Mouse (Mus musculus) hindbrain, embryonic 15.5 days (tissue): ENCODE results near the gene Cep128. TPM values are rescaled to one million over a fixed set of nuclear protein-coding genes. Genes with fewer than 3 reads are reported as not detected.
"Not testable (repeated sequence)": the region's sequence is repeated elsewhere in the genome, so short reads cannot be mapped to it uniquely, and the experiment has no call there.

ENCODE experiments used
- ATAC-seq: fragments of 200-750 bp; cut with Nextera tagmentation; 2 replicates; pipeline ENCODE4 v1.8.0; 2017; ENCODE audit warnings: low read depth, moderate number of reproducible peaks, moderate TSS enrichment; ENCODE audit not compliant: low FRiP score
- H3K27ac ChIP-seq: fragments of 300-500 bp; sonication (generic); replicated peaks from 2 replicates; pipeline ENCODE4 v1.5.1; 2015; ENCODE audit warnings: mild to moderate bottlenecking, inconsistent platforms
- H3K27me3 ChIP-seq: fragments of 300-500 bp; sonication (generic); 2 replicates; pipeline ENCODE4 v1.6.1; 2015; ENCODE audit warnings: control low read depth, inconsistent platforms
- H3K36me3 ChIP-seq: fragments of 300-500 bp; sonication (generic); 2 replicates; pipeline ENCODE4 v1.6.1; 2015; ENCODE audit warnings: control low read depth, inconsistent platforms
- H3K4me1 ChIP-seq: fragments of 300-500 bp; sonication (generic); replicated peaks from 2 replicates; pipeline ENCODE4 v1.6.1; 2015; ENCODE audit warnings: control low read depth, inconsistent platforms
- H3K4me2 ChIP-seq: fragments of 300-500 bp; sonication (generic); 2 replicates; pipeline ENCODE4 v1.6.1; 2015; ENCODE audit warnings: moderate library complexity, mild to moderate bottlenecking, inconsistent platforms
- H3K4me3 ChIP-seq: fragments of 300-500 bp; sonication (generic); 2 replicates; pipeline ENCODE4 v1.5.1; 2015; ENCODE audit warnings: mild to moderate bottlenecking, inconsistent platforms
- H3K9ac ChIP-seq: fragments of 300-500 bp; sonication (generic); 2 replicates; pipeline ENCODE4 v1.6.1; 2015; ENCODE audit warnings: inconsistent platforms
- H3K9me3 ChIP-seq: fragments of 300-500 bp; sonication (generic); 2 replicates; pipeline ENCODE4 v1.6.1; 2016; ENCODE audit warnings: control low read depth, inconsistent platforms
- WGBS: fragments of 180-500 bp; shearing (Covaris S2); methylation state at CpG from one replicate; pipeline ENCODE4 v1.1.7; 2015; 5-methylcytosine and 5-hydroxymethylcytosine counted together
- microRNA-seq: library from miRNA; unstranded; fragments of <30 nt; microRNA quantifications from one replicate; pipeline ENCODE4, GENCODE M21; 2016
- polyA plus RNA-seq: library from polyadenylated mRNA; unstranded; fragments of >200 nt; fragmentation: Nextera tagmentation; extraction: Ambion mirVana; gene quantifications from 2 replicates; pipeline ENCODE4 v1.2.1, GENCODE M21; 2015

Cep128 gene
- polyA plus RNA-seq, 1 experiment from 2014 or later: 3.6 TPM

- no peaks in the 10 kb centered on the region for H3K27me3 ChIP-seq
- no peaks in the 10 kb centered on the region for H3K4me1 ChIP-seq
- no peak overlapping the region for H3K27ac ChIP-seq
- WGBS: 61% methylated on average over 6 of the region's 6 CpGs
- no peak overlapping the region for H3K9ac ChIP-seq
- ATAC-seq: no peak
- H3K9me3 ChIP-seq: no peaks in the 10 kb centered on the region
- no peaks in the 10 kb centered on the region for H3K36me3 ChIP-seq
- H3K4me3 ChIP-seq: no peak overlapping the region
- no peak overlapping the region for H3K4me2 ChIP-seq
These were observed 396.9 kb downstream of the Cep128 start for GRCm38 (mm10) chr12:90987259-90987658.

DNA sequence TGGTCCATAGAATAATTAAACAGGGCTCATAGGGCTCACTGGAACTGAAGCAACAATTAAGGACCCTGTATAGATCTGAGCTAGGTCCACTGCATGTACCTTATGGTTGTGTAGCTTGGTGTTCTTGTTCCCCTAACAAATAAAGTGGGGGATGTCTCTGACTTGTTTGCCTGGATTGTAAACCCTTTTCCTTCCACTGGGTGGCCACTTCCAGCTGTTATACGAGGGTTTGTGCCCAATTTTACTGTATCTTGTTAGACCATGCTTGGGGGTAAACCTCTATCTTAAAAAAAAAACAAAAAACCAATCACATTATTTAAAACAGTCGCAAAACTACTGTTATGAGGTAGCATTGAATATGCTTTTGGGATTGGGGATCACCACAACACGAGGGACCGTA, 402.2 kb downstream of the Cep128 start:
- no peaks in the 10 kb centered on the region for H3K27me3 ChIP-seq
- H3K9me3 ChIP-seq: no peaks in the 10 kb centered on the region

DNA sequence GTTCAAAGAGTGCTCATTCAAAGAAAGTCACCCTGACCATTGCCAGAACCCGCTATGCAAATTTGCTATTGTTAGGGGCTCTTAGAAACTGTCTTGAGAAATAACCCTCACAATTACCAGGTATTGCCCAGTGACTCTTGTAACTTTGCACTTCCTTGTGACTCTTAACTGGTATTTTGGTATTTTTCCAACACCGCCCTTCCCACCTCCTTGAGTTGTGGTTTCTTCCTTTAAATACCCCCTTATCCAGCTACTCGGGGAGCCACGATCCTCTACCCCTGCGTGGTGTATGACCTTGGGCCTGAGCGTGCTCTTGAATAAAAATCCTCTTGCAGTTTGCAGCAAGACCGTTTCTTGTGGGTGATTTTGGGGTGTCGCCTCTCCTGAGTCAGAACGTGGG, 407.8 kb downstream of the Cep128 start:
- not testable (repeated sequence) for H3K9ac ChIP-seq, H3K9me3 ChIP-seq
- whole genome bisulfite sequencing: 88% methylated on average over 9 of the region's 9 CpGs

More for the DNA sequence above, 402.2 kb downstream of the Cep128 start:
- no peak for ATAC-seq
- Histone ChIP-seq H3K4me1 (no peaks in the 10 kb centered on the region), H3K9ac (no peak overlapping the region), H3K27ac (no peak overlapping the region), H3K4me2 (no peak overlapping the region), H3K4me3 (no peak overlapping the region), H3K36me3 (no peaks in the 10 kb centered on the region)
- WGBS: 89% methylated on average over 4 of the region's 4 CpGs

GRCm38 (mm10) chr12:90975429-90975828, 408.8 kb downstream of the Cep128 start:
- no peaks in the 10 kb centered on the region for H3K36me3 ChIP-seq
- 37% methylated on average over 2 of the region's 2 CpGs for WGBS
- no peak overlapping the region for H3K9ac ChIP-seq
- H3K9me3 ChIP-seq: no peaks in the 10 kb centered on the region
- H3K27me3 ChIP-seq: no peaks in the 10 kb centered on the region
- no peak overlapping the region for H3K27ac ChIP-seq
- no peak overlapping the region for H3K4me2 ChIP-seq
- H3K4me3 ChIP-seq: no peak overlapping the region
- no peak for ATAC-seq
- H3K4me1 ChIP-seq: no peaks in the 10 kb centered on the region

More for the DNA sequence above, 407.8 kb downstream of the Cep128 start:
- not testable (repeated sequence) for H3K4me2 ChIP-seq, H3K4me3 ChIP-seq, H3K36me3 ChIP-seq, H3K27ac ChIP-seq, ATAC-seq, H3K4me1 ChIP-seq, H3K27me3 ChIP-seq

DNA sequence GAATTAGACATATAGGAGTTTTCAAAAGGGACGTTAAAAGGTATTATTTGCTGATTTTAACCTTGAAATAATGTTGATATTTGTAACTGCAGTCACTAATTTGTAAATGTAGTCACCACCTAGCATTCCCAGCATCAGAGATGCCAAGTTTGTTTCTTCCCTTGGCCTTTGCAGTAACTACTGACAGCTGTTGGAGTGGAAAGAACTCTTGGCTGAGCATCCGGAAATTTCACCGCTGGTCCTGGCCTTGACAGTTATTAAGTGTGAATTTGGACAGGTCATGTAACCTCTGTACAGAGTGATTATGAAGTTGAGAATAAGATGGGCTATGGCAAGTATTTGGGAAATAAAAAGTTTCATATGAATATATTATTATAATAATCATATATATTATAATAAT, 413.1 kb downstream of the Cep128 start:
- Histone ChIP-seq H3K27me3 (no peaks in the 10 kb centered on the region), H3K4me2 (no peak overlapping the region), H3K4me3 (no peak overlapping the region), H3K9me3 (no peaks in the 10 kb centered on the region), H3K4me1 (no peaks in the 10 kb centered on the region), H3K27ac (no peak overlapping the region), H3K36me3 (no peaks in the 10 kb centered on the region), H3K9ac (no peak overlapping the region)
- 90% methylated on average over 3 of the region's 3 CpGs for WGBS
- no peak for ATAC-seq

GRCm38 (mm10) chr12:90961386-90962017, 422.7 kb downstream of the Cep128 start:
- Histone ChIP-seq H3K9me3 (no peaks in the 10 kb centered on the region), H3K27me3 (no peaks in the 10 kb centered on the region), H3K4me1 (no peaks in the 10 kb centered on the region), H3K4me2 (no peak overlapping the region), H3K4me3 (no peak overlapping the region), H3K9ac (no peak overlapping the region), H3K36me3 (no peaks in the 10 kb centered on the region), H3K27ac (no peak overlapping the region)
- 81% methylated on average over 5 of the region's 5 CpGs for WGBS
- ATAC-seq: no peak

- ATAC-seq: no peak
- no peak overlapping the region for H3K4me2 ChIP-seq
- WGBS: 71% methylated on average over 7 of the region's 7 CpGs
These were observed 429.3 kb downstream of the Cep128 start for GRCm38 (mm10) chr12:90954740-90955473.

More at GRCm38 (mm10) chr12:90954740-90955473, 429.3 kb downstream of the Cep128 start:
- H3K4me3 ChIP-seq: no peak overlapping the region
- no peaks in the 10 kb centered on the region for H3K27me3 ChIP-seq
- no peaks in the 10 kb centered on the region for H3K9me3 ChIP-seq
- H3K4me1 ChIP-seq: no peaks in the 10 kb centered on the region
- no peak overlapping the region for H3K27ac ChIP-seq
- H3K9ac ChIP-seq: no peak overlapping the region
- no peaks in the 10 kb centered on the region for H3K36me3 ChIP-seq

Small RNA genes within 50 kb of the gene (microRNA-seq; reads per million reads assigned to microRNA genes)
- not detected for gene Gm44370

Other genes starting within 250 kb of the Cep128 start
- 0.67 and 0.81 TPM in 2 replicates for gene Tshr, start 154 bp upstream of the Cep128 start, polyA plus RNA-seq
- gene Gtf2a1, start 206.1 kb upstream of the Cep128 start, polyA plus RNA-seq: 55.2 and 57.8 TPM in 2 replicates